Mouse (Mus musculus) ZHBTc4 (cell line): Measurements from ENCODE around the gene Olfr1318.

Experiments used
- DNase-seq: peaks from one replicate; pipeline ENCODE4 v3.0.0-alpha.2; 2011; ENCODE audit warnings: low read depth, low spot score

The Olfr1318 gene

DNA sequence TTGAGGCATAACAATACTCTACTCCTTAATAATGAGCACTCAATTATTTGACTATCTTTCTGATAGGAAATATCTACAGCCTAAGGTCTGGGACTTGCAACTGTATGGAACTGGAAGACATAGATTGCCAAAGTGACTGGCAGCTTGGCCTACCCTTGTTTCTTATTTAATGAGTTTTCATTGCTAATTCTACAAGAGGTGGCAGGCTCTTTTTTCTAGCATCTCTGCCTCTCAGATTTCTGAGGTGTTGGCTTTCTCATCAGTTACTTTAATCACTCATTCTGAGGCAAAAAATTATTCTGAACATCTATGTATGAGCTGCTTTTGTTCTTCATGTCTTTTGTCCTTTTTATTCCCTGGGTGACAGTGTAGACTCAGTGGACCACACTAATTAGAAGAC is at the start of gene Olfr1318:
Olfr1318 (plus strand) TSS at position 301 of the 400 bp plus-strand sequence.
- DNase-seq = no peak

DNA sequence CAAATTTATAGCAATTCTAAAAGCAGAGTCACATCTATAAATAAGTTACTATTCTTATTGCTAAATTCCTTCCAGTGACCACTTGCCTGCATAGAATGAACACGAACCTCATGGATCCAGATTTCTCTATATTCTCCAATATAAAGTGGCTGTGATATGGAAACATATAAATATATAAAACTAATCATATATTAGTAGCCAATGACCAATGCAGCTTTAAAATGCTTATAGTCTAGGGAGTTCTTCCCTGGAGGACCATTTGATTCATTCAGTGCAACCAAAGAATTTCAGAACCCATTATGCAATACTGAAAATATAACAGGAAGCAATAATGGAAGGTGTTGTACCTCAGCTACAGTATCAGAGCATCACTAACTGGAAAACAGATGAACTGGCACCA is 38.7 kb upstream of the Olfr1318 start, which contains the start of gene Olfr1315-ps1:
Olfr1315-ps1 (minus strand) TSS at position 101 of the 400 bp plus-strand sequence.
- DNase-seq = no peak

DNA sequence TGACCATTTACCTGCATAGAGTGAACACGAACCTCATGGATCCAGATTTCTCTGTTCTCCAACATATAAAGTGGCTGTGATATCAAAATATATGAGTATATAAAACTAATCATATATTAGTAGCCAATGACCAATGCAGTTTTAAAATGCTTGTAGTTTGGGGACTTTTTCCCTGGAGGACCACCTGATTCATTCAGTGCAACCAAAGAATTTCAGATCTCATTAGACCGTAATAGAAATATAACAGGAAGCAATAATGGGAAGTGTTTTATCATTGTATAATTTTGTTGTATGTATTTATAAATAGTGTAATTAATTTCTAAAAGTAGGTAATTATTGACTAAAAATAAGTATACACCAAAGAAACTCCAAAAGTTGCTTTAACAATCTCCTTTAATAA is 19.1 kb upstream of the Olfr1318 start, which contains the start of gene Olfr1316:
Olfr1316 (minus strand) TSS at position 101 of the 400 bp plus-strand sequence.
- no peak for DNase-seq

DNA sequence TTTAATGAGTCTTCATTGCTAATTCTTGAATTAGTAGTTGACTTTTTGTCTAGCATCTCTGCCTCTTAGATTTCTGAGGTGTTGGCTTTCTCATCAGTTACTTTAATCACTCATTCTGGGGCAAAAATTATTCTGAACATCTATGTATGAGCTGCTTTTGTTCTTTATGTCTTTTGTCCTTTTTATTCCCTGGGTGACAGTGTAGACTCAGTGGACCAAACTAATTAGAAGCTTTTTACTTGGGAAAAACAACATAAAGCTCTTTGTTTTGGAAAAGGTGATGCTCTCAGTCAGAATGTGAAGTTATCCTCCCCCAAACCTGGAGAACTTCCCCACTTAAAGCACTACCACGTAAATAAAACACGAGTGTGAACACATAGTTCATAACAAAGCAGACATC is 14.0 kb upstream of the Olfr1318 start, which contains the start of gene Olfr1317:
Olfr1317 (plus strand) TSS at position 301 of the 400 bp plus-strand sequence.
- no peak for DNase-seq

DNA sequence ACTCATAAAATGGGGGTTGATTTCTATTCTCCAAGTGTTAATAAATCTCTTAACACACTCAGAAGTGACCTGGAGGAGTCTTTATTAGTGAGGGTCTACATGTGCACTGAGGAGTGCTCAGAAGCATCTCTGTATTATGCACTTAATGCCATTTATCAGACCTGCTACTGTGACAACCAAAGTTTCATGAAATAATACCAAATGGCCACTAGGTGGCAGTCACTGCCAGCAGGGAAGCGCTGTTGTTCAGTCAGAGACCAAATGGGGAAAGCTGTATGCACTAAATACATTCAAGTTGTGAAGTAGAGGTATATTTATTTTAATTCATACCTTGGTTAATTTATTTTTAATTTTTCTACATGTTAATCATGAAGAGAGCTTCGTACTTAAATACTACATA is 42.9 kb downstream of the Olfr1318 start:
- DNase-seq = peak; percentile 78

DNA sequence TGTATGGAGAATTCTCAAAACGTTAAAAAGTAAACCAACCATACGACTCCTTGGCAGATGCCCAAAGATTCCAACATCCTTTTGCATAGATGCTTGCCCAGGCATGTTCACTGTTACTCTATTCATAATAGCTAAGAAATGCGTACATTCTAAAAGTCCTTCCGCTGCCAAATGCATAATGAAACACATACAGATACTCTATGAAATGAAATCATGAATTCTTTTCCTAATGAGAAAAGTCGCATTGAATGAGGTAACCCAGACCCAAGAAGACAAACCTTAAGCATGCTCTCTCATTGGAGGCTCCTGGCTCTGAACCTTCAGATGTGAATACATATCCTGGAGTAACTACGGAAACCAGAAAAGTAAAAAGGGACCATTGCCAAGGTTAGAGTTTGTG is 49.1 kb downstream of the Olfr1318 start:
- DNase-seq = no peak
